Mouse (Mus musculus): Measurements from ENCODE around the gene Paf1.
A peak's percentile ranks its signal among the peaks of the same experiment; 100 is the strongest.

- TF ChIP-seq CTCF (conservative IDR thresholded peaks at IDR 0.05; ENCODE audit: insufficient read depth, insufficient read length, low read depth, low read length), result no peak
- peak; percentile 56 for TF ChIP-seq POLR2A (IDR thresholded peaks at IDR 0.05; ENCODE audit: low read depth, low read length)
Observed at GRCm38 (mm10) chr7:28350155-28350883, 42.4 kb upstream of the Paf1 start, which contains the start of gene Rps16.
